Mouse (Mus musculus) small intestine, adult 2 months (tissue): Measurements from ENCODE around the gene Wnk2. TPM values are rescaled to one million over a fixed set of nuclear protein-coding genes. Genes with fewer than 3 reads are reported as not detected.

Source experiments
- H3K27ac ChIP-seq: fragments of 200-500 bp; 2 replicates; pipeline ENCODE4 v1.5.1; 2012; ENCODE audit warnings: low read depth, low read length, control low read depth, inconsistent platforms; ENCODE audit not compliant: insufficient read depth
- H3K27me3 ChIP-seq: fragments of 200-500 bp; 2 replicates; pipeline ENCODE4 v1.6.1; 2012; ENCODE audit warnings: mild to moderate bottlenecking, moderate library complexity, low read length, inconsistent platforms; ENCODE audit not compliant: control insufficient read depth, insufficient read depth
- H3K36me3 ChIP-seq: fragments of 200-500 bp; 2 replicates; pipeline ENCODE4 v1.6.1; 2012; ENCODE audit warnings: mild to moderate bottlenecking, low read length, control low read depth, inconsistent platforms; ENCODE audit not compliant: control insufficient read depth, insufficient read depth
- H3K4me1 ChIP-seq: fragments of 200-500 bp; 2 replicates; pipeline ENCODE4 v1.6.1; 2012; ENCODE audit warnings: low read length, inconsistent platforms, mixed read lengths; ENCODE audit not compliant: control insufficient read depth, insufficient read depth, insufficient read length
- H3K4me3 ChIP-seq: fragments of 200-500 bp; 2 replicates; pipeline ENCODE4 v1.5.1; 2012; ENCODE audit warnings: low read depth, mild to moderate bottlenecking, control low read depth, inconsistent platforms, low read length, moderate library complexity
- CTCF ChIP-seq: fragments of 200-500 bp; IDR thresholded peaks from 2 replicates; pipeline ENCODE4 v1.5.1; 2012; ENCODE audit warnings: low read depth, mild to moderate bottlenecking, control low read depth, inconsistent platforms, low read length, moderate library complexity, mixed read lengths; ENCODE audit not compliant: insufficient replicate concordance, insufficient read length; ENCODE audit errors: extremely low read depth
- POLR2A ChIP-seq: fragments of 200-500 bp; IDR thresholded peaks from 2 replicates; pipeline ENCODE4 v1.6.1; 2012; ENCODE audit warnings: low read depth, mild to moderate bottlenecking, control low read depth, inconsistent platforms, low read length, moderate library complexity
- WGBS: fragments of 180-500 bp; shearing (Covaris S2); methylation state at CpG from one replicate; pipeline ENCODE4 v1.1.7; 2018; 5-methylcytosine and 5-hydroxymethylcytosine counted together
- polyA plus RNA-seq: library from polyadenylated mRNA; depleted of rRNA; stranded (reverse); fragments of >200 nt; gene quantifications from 2 replicates; pipeline ENCODE4 v1.2.3, GENCODE M21; 2012

Wnk2 gene
- polyA plus RNA-seq, 1 experiment: 19.5 TPM

GRCm38 (mm10) chr13:49148687-49149086, 873 bp upstream of the Wnk2 start:
- WGBS: 87% methylated on average over 4 of the region's 4 CpGs
- TF ChIP-seq POLR2A (no peak), CTCF (no peak)
- Histone ChIP-seq H3K27me3 (peaks cover 6% of the 10 kb centered on the region; the same call in 1 of the 2 replicates), H3K27ac (no peak overlapping the region), H3K36me3 (no peaks in the 10 kb centered on the region), H3K4me1 (peaks cover 7% of the 10 kb centered on the region; the same call in 1 of the 2 replicates), H3K4me3 (no peak overlapping the region)

- H3K27ac ChIP-seq: no peak overlapping the region
- peaks cover 7% of the 10 kb centered on the region; the same call in 1 of the 2 replicates for H3K4me1 ChIP-seq
- H3K27me3 ChIP-seq: peaks cover 6% of the 10 kb centered on the region; the same call in 1 of the 2 replicates
- TF ChIP-seq POLR2A (no peak), CTCF (no peak)
- no peaks in the 10 kb centered on the region for H3K36me3 ChIP-seq
- under 1% methylated on average over 93 of the region's 98 CpGs for WGBS
- peak overlapping the region; percentile 83 for H3K4me3 ChIP-seq
These were observed 582 bp downstream of the Wnk2 start for GRCm38 (mm10) chr13:49147007-49147857.

- Histone ChIP-seq H3K4me1 (peaks cover 7% of the 10 kb centered on the region; the same call in 1 of the 2 replicates), H3K27ac (no peak overlapping the region), H3K27me3 (peaks cover 6% of the 10 kb centered on the region; the same call in 1 of the 2 replicates), H3K36me3 (no peaks in the 10 kb centered on the region), H3K4me3 (peak overlapping the region; percentile 83)
- TF ChIP-seq POLR2A: no peak
- TF ChIP-seq CTCF: no peak
- WGBS: 1% methylated on average over 44 of the region's 44 CpGs
These were observed 1.2 kb downstream of the Wnk2 start for GRCm38 (mm10) chr13:49146698-49147006.

- H3K36me3 ChIP-seq: no peaks in the 10 kb centered on the region
- TF ChIP-seq POLR2A: no peak
- TF ChIP-seq CTCF: no peak
- H3K27ac ChIP-seq: 0 out of 2 replicates have a peak overlapping the region, but pooled peaks have one; percentile 13
- WGBS: 31% methylated on average over 17 of the region's 17 CpGs
- peak overlapping the region; percentile 83 for H3K4me3 ChIP-seq
- H3K27me3 ChIP-seq: peaks cover 6% of the 10 kb centered on the region; the same call in 1 of the 2 replicates
- H3K4me1 ChIP-seq: peaks cover 7% of the 10 kb centered on the region; the same call in 1 of the 2 replicates
These were observed 1.6 kb downstream of the Wnk2 start for GRCm38 (mm10) chr13:49146040-49146697.

- peaks cover 12% of the 10 kb centered on the region; the same call in 1 of the 2 replicates for H3K4me1 ChIP-seq
- no peak for TF ChIP-seq CTCF
- TF ChIP-seq POLR2A: no peak
- 58% methylated on average over 7 of the region's 7 CpGs for whole genome bisulfite sequencing
- no peaks in the 10 kb centered on the region for H3K36me3 ChIP-seq
- H3K27ac ChIP-seq: no peak overlapping the region
- H3K27me3 ChIP-seq: peaks cover 6% of the 10 kb centered on the region; the same call in 1 of the 2 replicates
- peak overlapping the region; percentile 18 for H3K4me3 ChIP-seq
These were observed 2.4 kb downstream of the Wnk2 start for GRCm38 (mm10) chr13:49145396-49145795.

GRCm38 (mm10) chr13:49144451-49144850, 3.4 kb downstream of the Wnk2 start:
- H3K4me3 ChIP-seq: no peak overlapping the region
- peaks cover 6% of the 10 kb centered on the region; the same call in 1 of the 2 replicates for H3K27me3 ChIP-seq
- H3K36me3 ChIP-seq: no peaks in the 10 kb centered on the region
- H3K27ac ChIP-seq: no peak overlapping the region
- WGBS: 38% methylated on average over 6 of the region's 6 CpGs
- peaks cover 21% of the 10 kb centered on the region; the same call in 1 of the 2 replicates for H3K4me1 ChIP-seq
- no peak for TF ChIP-seq POLR2A
- TF ChIP-seq CTCF: no peak

GRCm38 (mm10) chr13:49143323-49143722, 4.5 kb downstream of the Wnk2 start:
- no peak overlapping the region for H3K27ac ChIP-seq
- H3K27me3 ChIP-seq: peaks cover 6% of the 10 kb centered on the region; the same call in 1 of the 2 replicates
- TF ChIP-seq POLR2A: no peak
- H3K4me3 ChIP-seq: no peak overlapping the region
- H3K4me1 ChIP-seq: peaks cover 23% of the 10 kb centered on the region; the same call in 1 of the 2 replicates
- WGBS: 92% methylated on average over 7 of the region's 7 CpGs
- no peaks in the 10 kb centered on the region for H3K36me3 ChIP-seq
